ENCODE assay signal across 14 mouse cellular contexts in the genomic region with DNA sequence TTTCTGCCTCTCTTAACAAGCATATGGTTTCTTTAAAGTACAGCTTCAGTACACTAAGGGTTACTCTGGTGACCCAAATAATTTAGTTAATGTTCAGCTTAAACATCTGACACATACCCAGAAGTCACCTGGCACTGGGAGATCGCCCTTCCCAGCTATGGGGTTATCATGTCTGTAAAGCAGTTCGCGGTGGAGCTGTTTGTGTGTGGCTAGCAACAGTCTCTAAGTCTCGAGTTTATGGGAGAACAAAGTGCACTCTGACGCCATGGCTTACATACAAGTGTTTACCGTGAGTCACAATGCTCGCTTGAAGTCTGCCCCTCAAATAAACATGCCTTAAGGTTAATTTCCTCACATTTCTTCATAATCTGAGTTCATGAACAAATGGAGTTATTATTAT.
DNase-seq lines count a peak whose midpoint lies in the region; ATAC-seq and TF ChIP-seq lines count a peak whose summit lies in the region.
"Had no signal": no experiment of that assay in that cellular context is flagged by ENCODE, and none has a peak within 500 bp of the region (broad histone marks: within the 10 kb centered on the region; RNA-seq: fewer than 3 reads in every experiment).

No protein-coding gene starts in this region.

- 33% methylated on average over 7 of the region's 7 CpGs for WGBS in kidney, adult 2 months

- in situ Hi-C loops in Patski (cut with MboI; ENCODE audit: low pct_unique_long_range_greater_than_20kb): no loop called here

- no peak for TF ChIP-seq CTCF in Patski (IDR thresholded peaks at IDR 0.05)
- TF ChIP-seq CTCF in kidney, adult 2 months (conservative IDR thresholded peaks at IDR 0.05; ENCODE audit: insufficient read depth, insufficient read length, low read depth, low read length): no peak
- TF ChIP-seq CTCF in layer of hippocampus, adult 2 months (conservative IDR thresholded peaks at IDR 0.05): no peak

- no peak for TF ChIP-seq POLR2A in kidney, adult 2 months (IDR thresholded peaks at IDR 0.05; ENCODE audit: low read depth, low read length)

- no peaks in the 10 kb centered on the region for H3K36me3 ChIP-seq in kidney, adult 2 months (ENCODE audit: control insufficient read depth, insufficient read depth, low read length)
- H3K36me3 ChIP-seq: heart, embryonic 12.5 days; hindbrain, embryonic 12.5 days had no signal

- peak; percentile 78 for ATAC-seq in Patski
- ATAC-seq: CD4-positive, CD25-positive, alpha-beta regulatory T cell, adult 4 months had no signal

- peak; percentile 12 for DNase-seq in Patski (ENCODE audit: low read depth, low spot score)
- peak; percentile 42 for DNase-seq in kidney, adult 2 months
- peak; percentile 21 for DNase-seq in liver
- peak; percentile 68 for DNase-seq in lung, postnatal 25 days (ENCODE audit: low spot score)
- DNase-seq in frontal cortex, postnatal 10 days (ENCODE audit: low spot score in 2 of 2): no peak
- DNase-seq in left cerebral cortex, postnatal 14 days (ENCODE audit: low spot score in 2 of 2): no peak
- DNase-seq in layer of hippocampus, adult 2 months (ENCODE audit: low spot score in 2 of 2): no peak
- no peak for DNase-seq in right cerebral cortex, adult 2 months (ENCODE audit: low spot score in 2 of 2)
- DNase-seq: adrenal gland, adult 8-10 months; embryo, embryonic 11 days had no signal

- CTCF ChIA-PET in Patski (lab: Charles Lee): interaction anchor here (0.7 to 1.0 kb wide), 3 partner anchors 13 to 18 kb away, joined by 3 to 4 read pairs (median 4); no protein-coding TSS in a partner anchor

- H3K27ac ChIP-seq in kidney, adult 2 months (ENCODE audit: insufficient read depth, low read depth, low read length): no peak overlapping the region
- no peak overlapping the region for H3K27ac ChIP-seq in layer of hippocampus, adult 2 months
- H3K27ac ChIP-seq: hindbrain, embryonic 12.5 days had no signal

- POLR2A ChIA-PET in Patski (lab: Charles Lee): no interaction called here

- peaks cover 11% of the 10 kb centered on the region; the same call in 1 of the 2 replicates for H3K4me1 ChIP-seq in kidney, adult 2 months (ENCODE audit: control insufficient read depth, insufficient read depth, low read length)
- H3K4me1 ChIP-seq: heart, embryonic 12.5 days; hindbrain, embryonic 12.5 days; megakaryocyte, embryonic 14.5 days had no signal

- H3K27me3 ChIP-seq in Patski: no peaks in the 10 kb centered on the region
- no peaks in the 10 kb centered on the region for H3K27me3 ChIP-seq in kidney, adult 2 months (replicated peaks; ENCODE audit: control insufficient read depth, insufficient read depth, low read length)
- H3K27me3 ChIP-seq: heart, embryonic 12.5 days; hindbrain, embryonic 12.5 days had no signal

- H3K4me3 ChIP-seq in kidney, adult 2 months (ENCODE audit: insufficient read depth, low read depth, low read length): no peak overlapping the region
- no peak overlapping the region for H3K4me3 ChIP-seq in layer of hippocampus, adult 2 months
- H3K4me3 ChIP-seq: heart, embryonic 12.5 days; hindbrain, embryonic 12.5 days; megakaryocyte, embryonic 14.5 days had no signal

- intact Hi-C loops in left cerebral cortex, postnatal 14 days (cut with DNase I): no loop called here

Comparison
In these comparisons a context has a peak if more than half of its experiments do, and no peak if none do; other contexts are left out.
1. DNase-seq: peak in Patski (single experiment), kidney, adult 2 months (single experiment), liver (single experiment) and lung, postnatal 25 days (single experiment); none in frontal cortex, postnatal 10 days (0 of 2), left cerebral cortex, postnatal 14 days (0 of 2), layer of hippocampus, adult 2 months (0 of 2) and right cerebral cortex, adult 2 months (0 of 2).